Mouse (Mus musculus) stomach, embryonic 14.5 days (tissue): ENCODE data around the gene Tesk1. TPM values are rescaled to one million over a fixed set of nuclear protein-coding genes. Genes with fewer than 3 reads are reported as not detected.
A peak's percentile ranks its signal among the peaks of the same experiment; 100 is the strongest.

ENCODE experiments used
- ATAC-seq: fragments of 200-750 bp; cut with Nextera tagmentation; 2 replicates; pipeline ENCODE4 v1.8.0; 2017; ENCODE audit warnings: low read depth, moderate TSS enrichment; ENCODE audit not compliant: insufficient number of reproducible peaks, insufficient read depth, low FRiP score
- H3K27ac ChIP-seq: fragments of 300-500 bp; sonication (generic); 2 replicates; pipeline ENCODE4 v1.5.1; 2014; ENCODE audit warnings: mild to moderate bottlenecking, low read length, moderate library complexity, mixed read lengths
- H3K27me3 ChIP-seq: fragments of 300-500 bp; sonication (generic); 2 replicates; pipeline ENCODE4 v1.6.1; 2014; ENCODE audit warnings: low read length, control low read depth, mixed read lengths; ENCODE audit not compliant: control insufficient read depth, insufficient read depth
- H3K36me3 ChIP-seq: fragments of 300-500 bp; sonication (generic); 2 replicates; pipeline ENCODE4 v1.6.1; 2014; ENCODE audit warnings: mild to moderate bottlenecking, control low read depth, low read length, moderate library complexity, mixed read lengths; ENCODE audit not compliant: control insufficient read depth, insufficient read depth
- H3K4me1 ChIP-seq: fragments of 300-500 bp; sonication (generic); 2 replicates; pipeline ENCODE4 v1.6.1; 2014; ENCODE audit warnings: low read length, control low read depth, mixed read lengths; ENCODE audit not compliant: control insufficient read depth, insufficient read depth
- H3K4me2 ChIP-seq: fragments of 300-500 bp; sonication (generic); replicated peaks from 2 replicates; pipeline ENCODE4 v1.6.1; 2014; ENCODE audit warnings: low read depth, low read length, control low read depth
- H3K4me3 ChIP-seq: fragments of 300-500 bp; sonication (generic); 2 replicates; pipeline ENCODE4 v1.5.1; 2014; ENCODE audit warnings: low read depth, low read length, control low read depth
- H3K9ac ChIP-seq: fragments of 300-500 bp; sonication (generic); replicated peaks from 2 replicates; pipeline ENCODE4 v1.6.1; 2014; ENCODE audit warnings: low read depth, mild to moderate bottlenecking, control low read depth, low read length, moderate library complexity, mixed read lengths
- H3K9me3 ChIP-seq: fragments of 300-500 bp; sonication (generic); 2 replicates; pipeline ENCODE4 v1.6.1; 2016; ENCODE audit warnings: low read depth, low read length, control low read depth; ENCODE audit not compliant: control insufficient read depth
- WGBS: fragments of 180-500 bp; shearing (Covaris S2); extraction: QIAGEN DNeasy Blood & Tissue Kit; methylation state at CpG from one replicate; pipeline ENCODE4 v1.1.7; 2014; 5-methylcytosine and 5-hydroxymethylcytosine counted together
- polyA plus RNA-seq: library from polyadenylated mRNA; unstranded; fragments of >200 nt; fragmentation: Nextera tagmentation; extraction: Ambion mirVana; gene quantifications from 2 replicates; pipeline ENCODE4 v1.2.1, GENCODE M21; 2014

Gene Tesk1
- polyA plus RNA-seq, 1 experiment from 2014 or later, result 5.4 TPM

DNA sequence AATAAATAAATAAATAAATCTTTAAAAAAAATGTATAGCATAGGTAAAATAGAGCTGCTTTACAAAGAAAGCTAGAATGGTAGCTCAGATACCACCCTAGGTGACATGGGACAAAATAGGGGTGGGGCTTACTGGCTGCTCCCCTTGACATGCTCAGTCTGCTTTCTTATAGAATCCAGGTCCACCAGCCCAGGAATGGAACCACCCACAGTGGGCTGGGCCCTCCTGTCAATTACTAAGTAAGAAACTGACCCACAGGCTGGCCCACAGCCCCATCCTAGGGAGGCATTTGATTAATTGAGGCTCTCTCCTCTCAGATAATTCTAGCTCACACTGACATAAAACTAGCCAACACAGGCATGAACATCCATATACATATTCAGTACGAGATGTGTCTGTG lies 8.9 kb upstream of the Tesk1 start:
- Histone ChIP-seq H3K36me3 (no peaks in the 10 kb centered on the region; the same call in 1 of the 2 replicates), H3K27ac (no peak overlapping the region), H3K9ac (no peak overlapping the region), H3K4me3 (no peak overlapping the region), H3K27me3 (no peaks in the 10 kb centered on the region), H3K9me3 (no peaks in the 10 kb centered on the region), H3K4me1 (no peaks in the 10 kb centered on the region; the same call in 1 of the 2 replicates), H3K4me2 (no peak overlapping the region)
- WGBS, result 84% methylated on average over 1 of the region's 1 CpGs
- no peak for ATAC-seq

DNA sequence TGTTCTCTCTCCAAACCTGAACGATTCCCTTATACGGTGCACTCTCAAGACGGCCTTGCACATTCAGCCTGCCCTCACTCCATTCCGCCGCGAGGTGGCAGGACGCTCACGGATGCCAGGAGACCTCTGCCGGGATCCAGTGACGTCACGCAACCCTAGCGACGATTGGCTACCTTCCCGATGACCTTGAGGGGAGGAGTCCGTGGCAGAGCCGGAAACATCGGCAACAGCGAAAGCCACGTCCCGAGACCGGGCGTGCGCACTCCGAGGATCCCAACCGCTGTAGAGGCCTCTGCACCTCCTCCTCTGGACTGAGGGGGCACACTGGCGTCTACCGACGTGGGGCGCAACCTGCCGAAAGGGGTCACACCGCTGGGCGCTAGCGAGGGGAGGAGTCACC lies 305 bp downstream of the Tesk1 start:
- Histone ChIP-seq H3K4me1 (peaks cover 8% of the 10 kb centered on the region), H3K9ac (peak overlapping the region; percentile 95), H3K27ac (peak overlapping the region; percentile 90), H3K36me3 (peaks cover 26% of the 10 kb centered on the region), H3K27me3 (no peaks in the 10 kb centered on the region), H3K9me3 (no peaks in the 10 kb centered on the region), H3K4me3 (peak overlapping the region; percentile 87), H3K4me2 (peak overlapping the region; percentile 97)
- WGBS, result under 1% methylated on average over 33 of the region's 33 CpGs
- peak; percentile 92 for ATAC-seq

DNA sequence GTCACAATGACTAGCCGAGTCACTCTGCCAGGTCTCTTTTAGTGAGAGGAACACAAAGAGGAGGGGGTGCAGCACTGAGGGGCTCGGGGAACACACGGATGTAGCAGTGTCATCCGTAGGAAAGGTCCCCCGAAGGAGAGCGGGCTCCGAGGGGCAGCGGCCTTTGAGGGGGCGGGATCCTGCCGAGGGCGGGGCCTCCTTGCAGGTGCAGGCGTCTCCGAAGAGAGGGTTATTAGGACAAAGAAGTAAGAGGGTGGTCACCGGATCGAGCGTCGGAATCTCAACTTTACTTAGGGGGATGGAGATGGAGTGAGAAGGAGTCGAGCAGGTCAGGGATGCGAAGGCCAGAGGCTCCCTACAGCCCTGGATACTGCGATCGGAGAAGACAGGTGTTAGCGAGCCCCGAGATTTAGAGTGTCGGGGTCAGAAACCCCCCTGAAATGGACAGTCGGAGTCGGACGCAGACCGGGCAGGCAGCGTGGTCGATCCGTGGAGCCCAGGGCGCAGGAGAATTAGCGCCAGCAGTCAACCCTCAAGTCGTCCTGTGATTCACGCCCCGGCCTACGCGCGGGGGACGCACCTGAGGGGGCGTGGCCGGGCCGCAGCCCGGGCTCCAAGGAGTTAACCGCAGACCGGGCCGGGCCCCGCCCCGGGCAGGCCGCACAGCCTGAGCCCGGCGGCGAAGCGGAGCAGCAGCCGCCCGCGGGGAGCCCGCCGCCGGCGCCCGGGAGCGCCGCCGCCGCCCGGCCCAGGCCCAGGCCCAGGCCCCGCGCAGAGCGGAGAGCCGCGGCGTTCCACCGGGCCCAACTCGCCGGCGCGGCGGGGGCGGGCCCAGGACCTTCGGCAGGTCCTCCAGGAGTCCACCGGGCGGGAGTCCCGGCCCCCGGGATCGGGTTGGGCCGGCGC lies 970 bp downstream of the Tesk1 start:
- peaks cover 33% of the 10 kb centered on the region for H3K36me3 ChIP-seq
- H3K27me3 ChIP-seq, result no peaks in the 10 kb centered on the region
- ATAC-seq, result peak; percentile 66
- 0% methylated on average over 56 of the region's 88 CpGs for WGBS
- H3K9ac ChIP-seq, result peak overlapping the region; percentile 95
- peak overlapping the region; percentile 90 for H3K27ac ChIP-seq
- peak overlapping the region; percentile 97 for H3K4me2 ChIP-seq
- H3K4me3 ChIP-seq, result peak overlapping the region; percentile 87
- peaks cover 8% of the 10 kb centered on the region for H3K4me1 ChIP-seq
- no peaks in the 10 kb centered on the region for H3K9me3 ChIP-seq

DNA sequence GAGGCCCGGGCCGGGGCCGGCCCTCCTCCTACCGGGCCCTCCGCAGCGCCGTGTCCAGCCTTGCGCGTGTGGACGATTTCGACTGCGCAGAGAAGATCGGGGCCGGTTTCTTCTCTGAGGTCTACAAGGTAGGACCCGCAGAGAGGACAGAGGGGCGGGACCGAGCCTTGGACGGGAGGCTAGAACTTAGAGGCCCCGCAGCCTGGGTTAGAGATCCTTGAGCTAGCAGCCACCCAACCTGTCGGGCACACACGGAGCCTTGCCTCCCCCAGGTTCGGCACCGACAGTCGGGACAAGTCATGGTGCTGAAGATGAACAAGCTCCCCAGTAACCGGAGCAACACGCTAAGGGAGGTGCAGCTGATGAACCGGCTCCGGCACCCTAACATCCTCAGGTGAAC lies 1.8 kb downstream of the Tesk1 start:
- Histone ChIP-seq H3K9me3 (no peaks in the 10 kb centered on the region), H3K4me1 (peaks cover 8% of the 10 kb centered on the region), H3K27me3 (no peaks in the 10 kb centered on the region), H3K27ac (peak overlapping the region; percentile 90), H3K9ac (peak overlapping the region; percentile 95), H3K4me3 (peak overlapping the region; percentile 87), H3K36me3 (peaks cover 35% of the 10 kb centered on the region), H3K4me2 (peak overlapping the region; percentile 97)
- under 1% methylated on average over 24 of the region's 28 CpGs for WGBS
- no peak for ATAC-seq

DNA sequence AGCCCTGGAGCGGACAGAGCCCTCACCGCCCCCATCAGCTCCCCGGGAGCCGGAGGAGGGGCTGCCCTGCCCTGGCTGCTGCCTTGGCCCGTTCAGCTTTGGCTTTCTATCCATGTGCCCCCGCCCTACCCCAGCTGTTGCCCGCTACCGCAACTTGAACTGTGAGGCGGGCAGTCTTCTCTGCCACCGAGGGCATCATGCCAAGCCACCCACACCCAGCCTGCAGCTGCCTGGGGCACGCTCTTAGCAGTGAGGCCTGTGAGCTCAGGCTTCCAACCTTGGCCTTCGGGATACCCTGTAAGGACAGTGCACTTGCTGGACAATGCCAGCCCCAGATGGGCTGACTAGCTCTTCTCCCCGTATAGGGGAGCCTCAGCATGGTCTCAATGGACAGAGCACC lies 5.5 kb downstream of the Tesk1 start:
- no peaks in the 10 kb centered on the region for H3K27me3 ChIP-seq
- no peak overlapping the region for H3K4me3 ChIP-seq
- H3K36me3 ChIP-seq, result peaks cover 35% of the 10 kb centered on the region
- H3K27ac ChIP-seq, result no peak overlapping the region
- H3K9ac ChIP-seq, result no peak overlapping the region
- no peak for ATAC-seq
- peaks cover 8% of the 10 kb centered on the region for H3K4me1 ChIP-seq
- H3K4me2 ChIP-seq, result no peak overlapping the region
- WGBS, result 88% methylated on average over 13 of the region's 13 CpGs
- H3K9me3 ChIP-seq, result no peaks in the 10 kb centered on the region

DNA sequence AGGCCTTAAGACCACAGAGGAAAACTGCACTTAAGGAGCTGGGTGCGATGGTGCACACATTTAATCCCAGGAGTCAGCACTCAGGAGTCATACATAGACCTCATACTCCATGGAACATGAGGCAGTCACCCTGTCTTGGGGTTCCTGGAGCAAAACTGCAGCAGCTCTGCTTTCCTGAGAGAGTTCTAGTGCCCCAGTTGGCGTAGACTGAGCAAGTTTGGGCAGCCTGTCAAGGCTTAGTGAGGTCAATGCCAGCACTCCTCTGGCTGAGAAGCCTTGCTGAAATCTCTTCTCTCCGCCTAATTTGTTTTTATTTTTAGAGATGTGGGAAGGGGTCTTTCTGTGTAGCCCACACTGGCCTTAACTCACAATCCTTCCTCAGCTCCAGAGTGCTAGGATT lies 6.8 kb downstream of the Tesk1 start:
- H3K36me3 ChIP-seq, result peaks cover 35% of the 10 kb centered on the region
- WGBS, result 85% methylated on average over 3 of the region's 3 CpGs
- H3K9ac ChIP-seq, result no peak overlapping the region
- H3K27ac ChIP-seq, result no peak overlapping the region
- H3K4me3 ChIP-seq, result no peak overlapping the region
- no peaks in the 10 kb centered on the region for H3K9me3 ChIP-seq
- no peaks in the 10 kb centered on the region for H3K27me3 ChIP-seq
- no peak overlapping the region for H3K4me2 ChIP-seq
- ATAC-seq, result no peak
- H3K4me1 ChIP-seq, result peaks cover 11% of the 10 kb centered on the region

DNA sequence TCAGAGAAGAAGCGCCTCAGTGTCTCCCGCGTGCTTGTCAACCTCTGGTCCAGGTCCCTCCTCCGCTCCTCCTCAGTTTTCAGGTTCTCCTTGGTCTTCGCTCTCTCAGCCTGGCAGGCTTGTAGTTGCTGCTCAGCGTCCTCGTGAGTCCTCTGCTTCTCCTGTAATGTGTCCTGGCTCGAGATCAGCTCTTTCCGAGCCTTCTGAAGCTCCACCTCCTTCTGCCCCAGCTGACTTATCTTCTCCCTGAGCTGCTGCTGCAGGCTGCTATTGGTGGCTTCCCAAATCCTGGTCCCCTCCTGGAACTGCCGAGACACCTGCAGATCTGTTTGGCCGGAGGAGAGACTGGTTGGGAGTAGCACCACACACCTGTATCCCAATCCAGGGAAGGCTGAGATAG lies 10.6 kb downstream of the Tesk1 start:
- Histone ChIP-seq H3K36me3 (peaks cover 6% of the 10 kb centered on the region), H3K4me1 (peaks cover 12% of the 10 kb centered on the region; the same call in 1 of the 2 replicates), H3K9ac (no peak overlapping the region), H3K9me3 (no peaks in the 10 kb centered on the region), H3K27ac (no peak overlapping the region), H3K27me3 (peaks cover 6% of the 10 kb centered on the region; the same call in 1 of the 2 replicates), H3K4me3 (no peak overlapping the region), H3K4me2 (no peak overlapping the region)
- ATAC-seq, result no peak
- WGBS, result 49% methylated on average over 11 of the region's 11 CpGs

DNA sequence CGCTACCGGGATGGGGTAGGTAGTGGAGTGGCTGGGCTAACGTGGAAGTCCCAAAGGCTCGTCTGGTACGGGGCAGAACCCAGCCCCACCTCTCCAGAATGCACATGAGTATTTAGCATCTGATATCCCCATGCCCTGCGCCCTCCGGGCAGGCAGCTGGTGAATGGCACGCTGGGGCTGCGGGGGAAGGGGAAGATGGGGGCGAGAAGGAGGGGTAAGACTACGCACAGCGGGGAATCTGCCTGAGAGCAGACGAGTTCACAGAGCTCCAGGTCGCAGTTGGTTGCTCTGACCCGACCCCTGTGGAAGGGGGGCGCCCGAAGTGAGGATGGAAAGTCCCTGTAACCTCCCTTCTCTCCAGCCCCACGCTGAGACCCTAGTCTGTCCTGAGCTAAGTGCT lies 11.7 kb downstream of the Tesk1 start:
- 3% methylated on average over 18 of the region's 18 CpGs for WGBS
- Histone ChIP-seq H3K27me3 (peaks cover 6% of the 10 kb centered on the region; the same call in 1 of the 2 replicates), H3K4me3 (peak overlapping the region; percentile 16; the same call in 1 of the 2 replicates), H3K4me2 (peak overlapping the region; percentile 36), H3K9ac (no peak overlapping the region), H3K4me1 (peaks cover 12% of the 10 kb centered on the region; the same call in 1 of the 2 replicates), H3K36me3 (no peaks in the 10 kb centered on the region), H3K9me3 (no peaks in the 10 kb centered on the region), H3K27ac (no peak overlapping the region)
- no peak for ATAC-seq
